Mouse (Mus musculus): ENCODE results near the gene Bmp5. TPM values are rescaled to one million over a fixed set of nuclear protein-coding genes. Genes with fewer than 3 reads are reported as not detected.

Bmp5 gene
- total RNA-seq, 2 experiments from 2014 or later, result 6.4 to 7.8 TPM

DNA sequence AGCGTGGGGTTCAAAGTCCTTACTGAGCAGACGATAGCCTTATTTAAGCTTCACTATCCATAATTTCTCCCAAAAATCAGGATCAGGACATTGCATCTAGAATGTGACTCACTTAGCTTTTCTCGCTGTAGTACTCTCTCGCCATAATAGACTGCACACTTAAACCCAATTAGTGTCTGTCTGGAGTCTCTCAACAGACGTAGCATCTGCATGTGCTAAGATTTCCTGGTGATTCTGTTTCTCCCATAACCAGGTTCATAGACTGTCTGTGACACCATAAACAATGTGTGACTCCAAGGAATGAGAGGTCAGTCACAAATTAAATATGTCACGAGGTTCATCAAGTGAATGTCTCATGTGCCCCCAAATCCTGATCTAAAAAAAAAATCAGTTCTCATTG is 65.7 kb downstream of the Bmp5 start:
- DNase-seq, result no peak

DNA sequence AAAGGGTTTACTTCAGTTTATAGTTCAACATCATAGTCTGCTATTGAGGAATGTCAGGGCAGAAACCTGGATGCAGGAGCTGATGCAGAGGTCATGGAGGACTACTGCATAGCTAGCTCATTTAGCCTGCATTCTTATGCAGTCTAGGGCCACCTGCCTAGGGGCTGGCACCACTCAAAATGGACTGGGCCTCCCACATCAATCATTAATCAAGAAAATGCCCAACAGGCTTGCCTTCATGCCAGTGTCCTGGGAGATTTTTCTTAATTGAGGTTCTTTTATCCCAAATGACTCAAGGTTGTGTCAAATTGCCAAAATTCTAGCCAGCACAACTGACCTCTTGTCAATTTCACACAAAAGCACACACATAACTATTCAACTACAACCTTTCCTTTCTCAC is 70.8 kb downstream of the Bmp5 start:
- no peak for DNase-seq

DNA sequence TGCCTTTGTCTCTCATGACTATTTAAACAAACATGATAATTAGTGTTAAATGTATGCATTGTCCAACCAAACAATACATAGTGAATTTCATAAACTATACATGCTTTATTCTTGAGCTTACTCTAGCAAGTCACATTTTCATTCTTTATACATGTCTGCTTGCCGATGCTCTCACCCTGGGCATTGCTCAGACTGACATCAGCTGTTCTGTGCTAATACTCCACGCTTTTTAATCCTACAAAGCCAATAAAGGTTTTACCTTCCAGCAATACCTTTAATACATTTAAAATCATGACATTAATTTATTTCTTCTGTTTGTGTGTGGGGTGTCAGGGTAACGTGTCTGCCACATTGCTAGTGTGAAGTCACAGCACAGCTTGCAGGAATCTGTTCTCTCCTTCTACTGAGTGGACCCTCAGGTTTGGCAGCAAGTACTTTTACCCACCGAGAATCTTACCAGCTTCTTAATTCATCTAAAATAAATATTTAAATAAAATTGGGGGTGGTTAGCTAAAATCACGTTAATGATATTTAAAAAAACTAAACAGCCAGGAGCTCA is 75.6 kb downstream of the Bmp5 start:
- no peak for DNase-seq

DNA sequence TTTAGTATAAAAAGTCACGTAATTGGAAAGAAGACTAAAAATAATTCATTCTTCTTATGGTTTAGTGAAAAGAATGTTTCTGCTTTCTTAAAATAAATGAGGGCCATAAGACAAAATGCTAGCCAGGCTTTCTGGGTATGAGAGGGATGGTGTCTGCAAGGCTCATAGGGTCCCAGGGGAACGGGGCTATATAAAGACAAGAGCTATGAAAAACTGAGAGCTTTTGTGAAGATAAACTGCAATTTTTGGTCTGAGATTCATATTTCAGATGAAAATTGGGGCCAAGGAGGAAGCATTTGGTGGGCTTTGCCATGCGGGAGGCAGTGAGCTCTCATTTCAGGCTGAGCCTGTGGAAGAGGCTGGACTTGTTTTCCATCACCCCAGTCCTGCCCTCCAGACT is 83.0 kb downstream of the Bmp5 start:
- DNase-seq, result no peak

DNA sequence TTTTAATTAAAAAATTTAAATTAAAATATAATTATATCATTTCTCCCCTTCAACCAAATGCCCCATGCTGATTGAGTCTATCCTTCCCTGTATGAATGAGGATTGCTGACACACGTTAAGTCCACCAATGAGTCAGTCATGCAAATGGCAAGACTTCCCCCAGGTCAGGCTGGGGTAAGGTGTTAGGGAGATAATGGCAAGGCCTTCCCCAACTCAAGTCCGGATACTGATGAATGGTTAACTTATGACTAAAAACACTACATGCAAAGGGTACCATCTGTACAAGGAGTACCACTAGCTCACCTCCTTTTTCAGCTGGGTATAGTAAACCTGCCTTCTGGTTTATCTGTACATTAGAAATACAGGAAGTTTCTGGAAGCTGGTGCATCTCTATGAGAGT is 83.8 kb downstream of the Bmp5 start:
- no peak for DNase-seq

DNA sequence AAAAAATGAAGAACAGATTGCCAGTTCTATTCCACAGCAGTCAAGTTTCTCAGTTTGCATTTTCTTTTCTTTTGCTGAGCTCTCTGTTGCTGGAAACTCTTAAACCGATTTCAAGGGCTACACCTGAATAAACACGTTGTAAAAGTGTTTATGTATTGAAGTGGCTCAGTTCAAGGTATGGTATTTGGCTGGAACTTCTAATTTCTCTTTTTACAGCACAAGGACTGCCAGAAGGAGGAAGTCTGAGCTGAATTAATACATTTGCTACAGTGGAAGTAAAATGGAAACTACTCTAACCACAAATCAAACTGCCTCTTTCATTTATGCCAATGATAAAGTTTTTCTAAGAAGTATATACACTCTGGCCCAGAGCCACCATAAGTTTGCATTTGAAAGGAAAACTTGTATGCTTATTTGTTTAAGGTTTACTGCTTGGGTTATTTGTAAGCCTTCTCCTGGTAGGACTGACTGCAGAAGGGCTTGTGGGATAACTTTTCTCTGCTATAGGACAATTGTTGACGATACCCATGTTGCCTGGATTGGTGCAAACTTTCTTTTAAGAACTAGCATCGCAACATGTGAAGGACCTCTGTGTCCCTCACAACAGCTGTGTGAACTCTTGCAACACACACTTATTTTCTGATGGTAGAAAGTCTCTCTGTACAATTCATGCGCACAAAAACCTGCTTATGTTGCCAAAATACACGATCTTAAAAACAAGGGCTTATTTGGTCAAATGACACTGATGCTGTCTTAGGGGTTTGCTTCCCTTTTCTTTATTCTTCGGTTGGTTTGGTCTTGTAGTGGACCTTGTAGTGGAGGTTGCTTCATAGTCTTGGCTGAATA is 95.4 kb downstream of the Bmp5 start:
- no peak for DNase-seq

DNA sequence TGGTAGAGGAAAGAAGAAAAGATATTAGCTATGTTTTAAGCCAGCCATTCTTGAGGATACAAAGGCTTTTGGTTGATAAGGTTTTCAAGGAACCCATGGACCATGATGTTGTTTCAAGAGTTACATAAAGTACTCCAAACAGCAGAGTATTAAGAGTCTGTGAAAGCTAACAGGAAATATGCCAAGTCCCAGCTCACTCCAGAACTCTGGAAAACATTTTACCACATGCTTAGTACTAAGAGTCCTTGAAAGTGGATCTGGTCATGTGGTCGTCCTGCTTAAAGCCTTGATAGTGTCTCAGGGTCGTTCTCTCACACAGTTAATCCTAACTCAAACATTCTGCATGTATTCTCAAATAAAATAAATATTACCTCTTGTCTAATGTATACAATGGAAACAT is 101.2 kb downstream of the Bmp5 start:
- no peak for DNase-seq

DNA sequence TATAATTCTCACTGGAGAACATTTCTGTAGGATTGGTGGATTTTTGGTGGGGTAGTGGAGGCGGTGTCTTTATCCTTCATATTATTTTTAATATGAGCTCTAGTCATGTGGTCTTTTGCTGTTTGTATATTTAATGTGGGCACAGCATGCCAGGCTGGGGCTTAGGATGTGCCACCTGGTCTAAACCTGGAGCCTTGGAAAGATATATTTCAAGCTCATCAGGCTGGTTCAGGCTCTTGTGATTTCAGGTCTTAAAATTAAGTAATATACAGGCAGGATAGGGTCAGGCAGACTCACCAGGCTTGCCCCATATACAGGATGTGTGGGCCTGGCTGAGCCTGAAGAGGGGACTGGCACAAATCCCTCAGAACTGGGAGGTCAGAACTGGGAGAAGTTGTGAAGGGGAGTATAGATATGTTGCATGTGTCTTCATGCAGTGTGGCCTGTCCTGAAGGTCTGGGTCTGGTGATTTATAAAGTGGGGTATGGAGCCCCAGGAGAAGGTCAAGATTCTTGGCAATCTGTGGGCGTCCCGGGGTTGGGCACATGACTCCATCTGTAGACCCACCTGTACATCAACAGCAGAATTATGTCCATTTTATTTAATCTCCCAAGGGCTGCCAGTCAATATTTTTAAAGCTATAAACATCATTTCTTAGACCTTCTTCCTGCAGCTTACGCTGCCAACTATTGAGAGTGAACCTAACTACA is 108.5 kb downstream of the Bmp5 start:
- DNase-seq, result no peak

DNA sequence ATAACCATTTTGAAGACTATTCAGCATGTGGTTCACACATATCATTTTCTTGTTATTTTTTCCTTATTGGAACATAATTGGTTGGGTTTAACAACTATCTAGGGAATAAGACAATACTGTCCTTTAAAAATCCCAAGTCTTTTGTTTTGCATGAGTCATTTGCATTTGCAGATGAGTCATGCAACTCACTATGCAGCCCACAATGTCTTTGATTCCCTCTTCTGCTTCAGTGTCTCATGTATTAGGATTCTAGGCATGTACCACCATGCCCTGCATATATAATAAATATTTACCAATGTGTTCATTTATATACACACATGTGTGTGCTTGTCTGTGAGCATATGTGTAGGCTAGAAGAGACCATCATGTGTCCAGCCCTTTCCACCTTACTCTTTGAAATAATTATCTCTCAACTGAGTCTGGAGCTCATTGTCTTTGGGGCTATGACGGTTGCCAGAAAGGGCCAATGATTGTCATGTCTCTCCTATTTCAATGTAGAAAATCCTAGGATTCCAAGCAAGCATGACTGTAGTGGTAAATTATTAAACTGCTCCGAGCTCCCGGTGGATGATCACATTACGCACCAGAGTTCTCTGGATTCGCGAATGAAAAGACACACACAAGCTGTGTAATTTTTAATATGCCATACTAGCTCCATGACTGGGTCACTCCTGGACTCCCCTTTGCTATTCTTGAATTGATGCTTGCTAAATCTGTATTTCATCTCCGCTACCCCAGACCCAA is 111.8 kb downstream of the Bmp5 start:
- DNase-seq, result no peak

DNA sequence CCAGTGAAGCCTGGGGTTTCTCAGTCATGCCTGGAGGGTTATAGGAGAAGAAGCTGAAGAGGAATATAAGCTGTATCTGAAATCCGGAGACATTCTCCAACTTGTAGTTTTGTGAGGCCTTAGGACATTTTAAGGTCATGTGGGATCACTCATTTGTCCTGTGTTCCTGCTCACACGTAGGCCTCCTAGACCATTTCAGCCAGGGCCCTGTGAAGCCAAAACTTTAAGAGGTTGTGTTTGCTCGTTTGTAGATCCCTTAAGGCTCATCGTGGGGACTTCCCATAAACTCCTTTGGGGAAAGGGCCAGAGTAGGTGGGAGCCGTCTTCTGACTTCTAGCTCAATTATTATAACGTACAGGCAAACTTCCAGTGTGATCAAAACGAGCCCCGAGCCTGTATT is 121.8 kb downstream of the Bmp5 start:
- no peak for DNase-seq

DNA sequence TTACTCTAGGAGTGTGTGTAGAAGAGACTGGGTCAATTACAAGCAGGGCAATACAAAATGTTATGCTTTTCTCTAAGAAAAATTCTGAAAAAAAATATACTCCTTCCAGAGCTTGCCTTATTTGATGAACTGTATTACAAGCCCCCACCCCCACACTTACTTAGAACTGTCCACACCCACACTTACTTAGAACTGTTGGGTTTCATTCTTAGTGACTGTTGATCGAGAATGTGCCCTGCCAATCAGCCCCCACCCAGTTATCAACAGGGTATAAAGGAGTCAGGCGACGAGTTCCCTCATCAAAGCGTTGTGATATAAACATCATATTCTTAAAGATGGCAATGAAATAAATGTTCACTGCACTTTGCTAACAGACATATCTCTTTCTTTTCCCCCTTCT is 122.9 kb downstream of the Bmp5 start:
- DNase-seq, result no peak

DNA sequence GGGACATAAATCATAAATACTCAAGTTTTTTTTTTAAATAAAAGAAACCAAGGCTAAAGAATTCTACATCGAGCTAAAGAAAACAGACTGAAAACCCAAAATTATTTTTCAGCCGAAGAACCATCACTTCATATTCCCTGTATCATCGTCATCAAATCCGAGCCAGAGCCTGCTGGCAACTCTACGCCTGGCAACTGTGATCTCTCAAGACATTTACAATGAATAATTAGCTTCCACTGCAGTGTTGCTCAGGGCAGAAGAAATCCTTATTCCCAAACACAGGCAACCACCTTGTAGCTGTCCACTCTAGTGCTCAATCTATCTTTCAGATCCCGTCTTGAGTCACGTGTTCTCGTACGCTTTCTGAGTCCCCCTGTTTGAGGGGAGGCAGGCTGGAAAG is 126.1 kb downstream of the Bmp5 start:
- DNase-seq, result no peak

DNA sequence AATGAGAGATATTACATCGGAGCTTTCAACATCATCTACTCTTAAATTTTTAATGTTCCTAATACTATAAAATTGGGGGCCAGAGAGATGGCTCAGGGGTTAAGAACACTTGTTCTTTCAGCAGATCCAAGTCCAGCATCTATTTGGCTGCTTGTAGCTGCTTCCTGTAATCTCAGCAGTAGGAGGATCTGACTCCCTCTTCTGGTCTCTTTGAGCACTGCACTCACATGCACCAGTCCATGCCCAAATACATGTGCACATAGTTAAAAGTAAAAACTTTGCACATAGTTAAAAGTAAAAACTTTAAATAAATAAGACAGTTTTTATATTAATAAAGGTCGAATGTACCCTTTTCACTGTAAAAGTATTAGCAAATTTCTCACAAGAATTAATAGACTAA is 130.3 kb downstream of the Bmp5 start:
- DNase-seq, result peak; percentile 51

DNA sequence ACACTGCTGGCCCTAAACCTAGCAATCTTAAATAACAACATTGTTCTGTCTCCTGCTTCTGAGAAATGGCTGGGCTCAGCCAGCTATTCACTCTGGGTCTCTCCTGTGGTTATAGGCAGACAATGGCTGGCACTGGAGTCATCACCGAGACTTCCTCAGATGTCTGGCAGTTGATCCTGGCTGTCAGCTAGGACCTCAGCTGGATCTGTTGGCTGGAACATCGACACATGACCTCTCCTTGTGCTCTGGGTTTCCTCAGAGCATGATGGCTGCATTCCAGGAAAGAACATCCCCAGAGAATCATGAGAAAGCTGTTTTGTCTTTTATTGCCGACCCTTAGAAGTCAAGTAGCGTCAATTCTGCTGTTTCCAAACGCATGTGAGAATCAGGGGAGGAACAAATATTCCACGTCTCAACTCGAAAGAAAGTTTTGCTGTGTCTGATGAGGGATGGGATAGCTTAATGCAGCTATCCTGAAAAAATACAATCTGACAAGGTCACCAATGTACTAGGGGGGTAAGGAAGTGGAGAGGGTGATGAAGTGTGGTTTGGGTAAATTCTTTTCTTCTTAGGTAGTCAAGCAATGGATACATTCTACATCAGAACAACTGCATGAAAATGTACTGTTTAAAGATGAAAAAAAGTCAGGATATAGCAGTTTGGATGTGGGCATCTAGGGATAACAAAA is 135.1 kb downstream of the Bmp5 start:
- DNase-seq, result peak; percentile 70

DNA sequence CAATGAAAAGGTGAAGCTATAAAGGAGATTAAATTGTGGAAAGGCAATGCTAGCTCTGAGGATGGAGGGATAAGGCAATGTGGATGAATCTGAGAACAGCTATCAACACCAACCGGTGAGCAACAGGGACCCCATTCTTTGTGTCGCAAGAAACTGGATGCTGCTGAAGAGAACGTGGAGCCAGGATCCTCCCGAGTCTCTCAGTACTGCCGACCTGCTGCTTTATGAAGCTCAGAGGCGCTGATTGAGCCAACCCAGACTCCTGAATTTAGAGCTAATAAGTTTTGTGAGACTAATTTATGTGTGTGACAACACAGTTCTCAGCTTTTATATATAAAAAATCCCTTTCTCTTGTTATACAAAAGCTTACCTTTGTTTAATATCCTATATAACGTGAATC is 136.4 kb downstream of the Bmp5 start:
- DNase-seq, result no peak

DNA sequence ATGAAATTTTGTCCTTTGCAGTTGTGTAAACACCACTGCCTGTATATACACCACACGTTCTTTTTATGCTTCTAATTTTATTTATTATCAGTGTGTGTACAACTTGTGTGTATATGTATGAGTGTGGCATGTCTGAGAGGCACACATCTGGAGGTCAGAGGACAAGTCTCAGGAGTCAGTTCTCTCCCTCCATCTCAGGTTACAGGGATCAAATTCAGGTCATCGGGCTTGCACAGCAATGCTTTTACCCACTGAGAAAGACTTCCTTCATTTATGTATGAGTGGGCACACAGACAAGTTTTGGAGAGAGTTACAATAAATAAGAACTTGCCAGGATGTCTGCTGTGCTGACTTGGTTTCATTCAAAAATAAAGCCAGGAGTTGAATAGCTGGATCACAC is 140.9 kb downstream of the Bmp5 start:
- no peak for DNase-seq

DNA sequence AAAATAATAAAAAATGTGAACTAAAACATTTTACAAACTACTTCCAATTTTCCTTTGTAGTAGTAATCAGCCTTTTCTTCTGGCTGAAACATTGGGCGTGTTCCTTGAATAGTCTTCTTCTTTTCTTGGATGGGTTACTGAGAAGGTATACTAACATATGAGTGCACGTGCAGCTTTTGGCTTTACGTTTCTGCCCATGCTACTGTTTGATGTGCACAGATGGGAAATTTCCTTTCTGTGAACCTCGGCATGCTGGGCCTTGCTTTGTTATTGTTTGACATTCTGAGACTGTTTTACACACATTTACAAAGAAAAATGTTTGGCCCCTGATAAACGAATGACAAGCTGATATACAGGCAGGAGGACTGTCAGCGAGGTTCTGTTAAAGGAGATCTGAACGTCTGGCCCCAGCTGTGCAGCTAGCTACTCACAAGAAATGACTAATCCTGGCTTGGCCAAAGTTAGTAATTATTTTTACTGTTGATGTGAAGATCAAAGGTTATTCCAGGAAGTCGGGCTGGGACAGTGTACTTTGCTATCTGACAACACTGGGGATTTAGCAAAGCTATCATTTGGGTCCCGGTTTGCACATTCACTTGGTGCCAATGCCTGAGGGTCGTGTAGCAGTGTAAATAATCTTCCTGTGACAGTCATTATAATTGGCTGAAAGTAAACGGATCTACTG is 152.2 kb downstream of the Bmp5 start:
- peak; percentile 46 for DNase-seq

DNA sequence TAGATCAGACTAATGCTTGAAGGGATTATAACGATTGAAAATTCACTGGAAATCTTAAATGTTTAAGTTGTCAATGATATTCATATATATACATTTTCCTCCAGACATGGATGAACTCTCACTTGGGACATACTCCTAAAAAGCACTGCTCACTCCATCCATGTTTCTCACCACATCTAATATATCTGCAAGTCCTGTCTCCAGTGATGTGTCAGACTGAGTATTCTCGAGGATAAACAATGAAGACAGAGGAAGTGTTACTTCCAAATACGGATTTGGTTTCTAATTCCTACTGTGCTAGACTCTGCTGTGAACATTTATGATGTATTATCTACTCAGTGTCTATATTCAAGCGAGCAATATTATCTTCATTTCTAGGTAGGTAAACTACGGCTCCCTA is 152.9 kb downstream of the Bmp5 start:
- no peak for DNase-seq

DNA sequence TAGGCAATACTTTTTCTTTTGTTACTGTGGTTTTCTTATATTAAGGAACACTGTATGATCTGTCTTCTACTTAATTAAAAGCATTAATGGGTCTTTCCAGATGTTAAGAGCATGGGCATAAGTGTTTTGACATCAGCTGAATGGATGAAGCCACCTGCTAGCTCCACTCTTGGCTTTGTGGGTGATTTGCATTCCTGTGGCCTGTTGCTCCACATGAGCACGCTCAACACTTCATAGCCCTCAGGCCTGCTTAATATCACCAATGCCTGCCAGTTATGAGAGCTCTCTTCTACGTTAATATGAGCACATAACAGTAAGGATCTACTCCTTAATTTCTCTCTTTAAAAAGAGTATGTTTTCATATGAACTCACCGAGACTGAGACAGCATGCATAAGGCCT is 169.5 kb downstream of the Bmp5 start:
- DNase-seq, result no peak
